Mouse (Mus musculus) large intestine, adult 2 months (tissue): ENCODE measurements around the gene Ifrd1. TPM values are rescaled to one million over a fixed set of nuclear protein-coding genes. Genes with fewer than 3 reads are reported as not detected.
A peak's percentile ranks its signal among the peaks of the same experiment; 100 is the strongest.

Experiments
- DNase-seq: peaks from one replicate; pipeline ENCODE4 v3.0.0-alpha.2; 2012; ENCODE audit warnings: low read depth, low spot score
- WGBS: fragments of 180-500 bp; shearing (Covaris S2); methylation state at CpG from one replicate; pipeline ENCODE4 v1.1.7; 2018; 5-methylcytosine and 5-hydroxymethylcytosine counted together
- polyA plus RNA-seq: library from polyadenylated mRNA; depleted of rRNA; stranded (reverse); fragments of >200 nt; gene quantifications from 2 replicates; pipeline ENCODE4 v1.2.3, GENCODE M21; 2012

Ifrd1 gene
- polyA plus RNA-seq, 1 experiment = 15.3 TPM

- no peak for DNase-seq
- 92% methylated on average over 5 of the region's 5 CpGs for WGBS
Measured at GRCm38 (mm10) chr12:40244926-40245325, 3.4 kb downstream of the Ifrd1 start.

- 20% methylated on average over 11 of the region's 11 CpGs for WGBS
- DNase-seq = no peak
Measured at GRCm38 (mm10) chr12:40243821-40244221, 4.5 kb downstream of the Ifrd1 start.

- DNase-seq = no peak
- 86% methylated on average over 4 of the region's 4 CpGs for WGBS
Measured at GRCm38 (mm10) chr12:40243241-40243640, 5.1 kb downstream of the Ifrd1 start.

GRCm38 (mm10) chr12:40239161-40239560, 9.1 kb downstream of the Ifrd1 start:
- 84% methylated on average over 7 of the region's 7 CpGs for WGBS
- no peak for DNase-seq

GRCm38 (mm10) chr12:40232231-40232630, 16.1 kb downstream of the Ifrd1 start:
- WGBS = 81% methylated on average over 1 of the region's 1 CpGs

GRCm38 (mm10) chr12:40231632-40232031, 16.7 kb downstream of the Ifrd1 start:
- no peak for DNase-seq
- 89% methylated on average over 2 of the region's 2 CpGs for WGBS

More at GRCm38 (mm10) chr12:40232231-40232630, 16.1 kb downstream of the Ifrd1 start:
- no peak for DNase-seq

- no peak for DNase-seq
- WGBS = 83% methylated on average over 9 of the region's 9 CpGs
Measured at GRCm38 (mm10) chr12:40224171-40224880, 24.0 kb downstream of the Ifrd1 start.

GRCm38 (mm10) chr12:40223676-40224075, 24.6 kb downstream of the Ifrd1 start:
- DNase-seq = no peak
- WGBS = 6% methylated on average over 10 of the region's 10 CpGs

- peak; percentile 92 for DNase-seq
- WGBS = under 1% methylated on average over 47 of the region's 47 CpGs
Measured at GRCm38 (mm10) chr12:40223082-40223619, 25.2 kb downstream of the Ifrd1 start.

- under 1% methylated on average over 81 of the region's 81 CpGs for WGBS
- DNase-seq = peak; percentile 89
Measured at GRCm38 (mm10) chr12:40222251-40223081, 25.8 kb downstream of the Ifrd1 start.

- WGBS = 2% methylated on average over 5 of the region's 5 CpGs
Measured at GRCm38 (mm10) chr12:40221611-40222010, 26.7 kb downstream of the Ifrd1 start.

GRCm38 (mm10) chr12:40220896-40221295, 27.4 kb downstream of the Ifrd1 start:
- no peak for DNase-seq
- WGBS = 1% methylated on average over 3 of the region's 3 CpGs

More at GRCm38 (mm10) chr12:40221611-40222010, 26.7 kb downstream of the Ifrd1 start:
- no peak for DNase-seq

- WGBS = 6% methylated on average over 3 of the region's 3 CpGs
- DNase-seq = no peak
Measured at GRCm38 (mm10) chr12:40220001-40220570, 28.2 kb downstream of the Ifrd1 start.

GRCm38 (mm10) chr12:40218430-40218945, 29.8 kb downstream of the Ifrd1 start:
- DNase-seq = no peak
- WGBS = 26% methylated on average over 2 of the region's 2 CpGs

GRCm38 (mm10) chr12:40217776-40218175, 30.5 kb downstream of the Ifrd1 start:
- DNase-seq = no peak
- 50% methylated on average over 2 of the region's 2 CpGs for WGBS

- DNase-seq = no peak
- 80% methylated on average over 15 of the region's 15 CpGs for WGBS
Measured at GRCm38 (mm10) chr12:40214888-40215876, 33.1 kb downstream of the Ifrd1 start.

- 90% methylated on average over 3 of the region's 3 CpGs for WGBS
- DNase-seq = no peak
Measured at GRCm38 (mm10) chr12:40209049-40209448, 39.3 kb downstream of the Ifrd1 start.

- DNase-seq = no peak
- 94% methylated on average over 4 of the region's 4 CpGs for WGBS
Measured at GRCm38 (mm10) chr12:40207909-40208308, 40.4 kb downstream of the Ifrd1 start.
